Mouse (Mus musculus): ENCODE measurements around the gene Ptprn2. TPM values are rescaled to one million over a fixed set of nuclear protein-coding genes. Genes with fewer than 3 reads are reported as not detected.

Gene Ptprn2
- polyA plus RNA-seq, 1 experiment, result 1.2 TPM

- Histone ChIP-seq H3K4me3 (ENCODE audit: control insufficient read depth, insufficient read depth, low read length) (no peak overlapping the region), H3K27ac (ENCODE audit: control insufficient read depth, insufficient read depth, low read length) (no peak overlapping the region), H3K36me3 (ENCODE audit: control insufficient read depth, insufficient read depth, low read length) (no peaks in the 10 kb centered on the region), H3K27me3 (ENCODE audit: control insufficient read depth, insufficient read depth, low read length) (no peaks in the 10 kb centered on the region), H3K4me1 (replicated peaks; ENCODE audit: control insufficient read depth, insufficient read depth, low read length) (no peaks in the 10 kb centered on the region; the same call in 1 of the 2 replicates)
- TF ChIP-seq POLR2A (IDR thresholded peaks at IDR 0.05; ENCODE audit: control insufficient read depth, extremely low read depth, insufficient read depth, low read length, poor library complexity) (no peak), CTCF (IDR thresholded peaks at IDR 0.05; ENCODE audit: borderline replicate concordance, control insufficient read depth, extremely low read depth, insufficient read depth, low read length, poor library complexity) (no peak)
- no peak for DNase-seq
- 92% methylated on average over 20 of the region's 20 CpGs for WGBS
Observed at GRCm38 (mm10) chr12:117257205-117257920, 771.8 kb downstream of the Ptprn2 start.

- Histone ChIP-seq H3K27me3 (ENCODE audit: control insufficient read depth, insufficient read depth, low read length) (no peaks in the 10 kb centered on the region), H3K36me3 (ENCODE audit: control insufficient read depth, insufficient read depth, low read length) (no peaks in the 10 kb centered on the region), H3K27ac (ENCODE audit: control insufficient read depth, insufficient read depth, low read length) (no peak overlapping the region), H3K4me1 (replicated peaks; ENCODE audit: control insufficient read depth, insufficient read depth, low read length) (no peaks in the 10 kb centered on the region; the same call in 1 of the 2 replicates), H3K4me3 (ENCODE audit: control insufficient read depth, insufficient read depth, low read length) (no peak overlapping the region)
- TF ChIP-seq POLR2A (IDR thresholded peaks at IDR 0.05; ENCODE audit: control insufficient read depth, extremely low read depth, insufficient read depth, low read length, poor library complexity), result no peak
- TF ChIP-seq CTCF (IDR thresholded peaks at IDR 0.05; ENCODE audit: borderline replicate concordance, control insufficient read depth, extremely low read depth, insufficient read depth, low read length, poor library complexity), result no peak
- WGBS, result 95% methylated on average over 12 of the region's 12 CpGs
- no peak for DNase-seq
Observed at GRCm38 (mm10) chr12:117257921-117258497, 772.5 kb downstream of the Ptprn2 start.

- TF ChIP-seq CTCF (IDR thresholded peaks at IDR 0.05; ENCODE audit: borderline replicate concordance, control insufficient read depth, extremely low read depth, insufficient read depth, low read length, poor library complexity) (no peak), POLR2A (IDR thresholded peaks at IDR 0.05; ENCODE audit: control insufficient read depth, extremely low read depth, insufficient read depth, low read length, poor library complexity) (no peak)
- Histone ChIP-seq H3K36me3 (ENCODE audit: control insufficient read depth, insufficient read depth, low read length) (no peaks in the 10 kb centered on the region), H3K4me1 (replicated peaks; ENCODE audit: control insufficient read depth, insufficient read depth, low read length) (no peaks in the 10 kb centered on the region), H3K27me3 (ENCODE audit: control insufficient read depth, insufficient read depth, low read length) (no peaks in the 10 kb centered on the region), H3K4me3 (ENCODE audit: control insufficient read depth, insufficient read depth, low read length) (no peak overlapping the region), H3K27ac (ENCODE audit: control insufficient read depth, insufficient read depth, low read length) (no peak overlapping the region)
- 85% methylated on average over 6 of the region's 6 CpGs for WGBS
- DNase-seq, result no peak
Observed at GRCm38 (mm10) chr12:117260391-117261164, 775.1 kb downstream of the Ptprn2 start.

GRCm38 (mm10) chr12:117261165-117261440 lies 775.6 kb downstream of the Ptprn2 start:
- no peaks in the 10 kb centered on the region for H3K36me3 ChIP-seq (ENCODE audit: control insufficient read depth, insufficient read depth, low read length)
- no peaks in the 10 kb centered on the region for H3K4me1 ChIP-seq (replicated peaks; ENCODE audit: control insufficient read depth, insufficient read depth, low read length)
- 88% methylated on average over 3 of the region's 3 CpGs for WGBS
- H3K27me3 ChIP-seq (ENCODE audit: control insufficient read depth, insufficient read depth, low read length), result no peaks in the 10 kb centered on the region
- H3K27ac ChIP-seq (ENCODE audit: control insufficient read depth, insufficient read depth, low read length), result no peak overlapping the region
- no peak for DNase-seq
- no peak for TF ChIP-seq POLR2A (IDR thresholded peaks at IDR 0.05; ENCODE audit: control insufficient read depth, extremely low read depth, insufficient read depth, low read length, poor library complexity)
- no peak for TF ChIP-seq CTCF (IDR thresholded peaks at IDR 0.05; ENCODE audit: borderline replicate concordance, control insufficient read depth, extremely low read depth, insufficient read depth, low read length, poor library complexity)
- H3K4me3 ChIP-seq (ENCODE audit: control insufficient read depth, insufficient read depth, low read length), result no peak overlapping the region

- Histone ChIP-seq H3K4me3 (ENCODE audit: control insufficient read depth, insufficient read depth, low read length) (no peak overlapping the region), H3K27me3 (ENCODE audit: control insufficient read depth, insufficient read depth, low read length) (no peaks in the 10 kb centered on the region), H3K27ac (ENCODE audit: control insufficient read depth, insufficient read depth, low read length) (no peak overlapping the region), H3K36me3 (ENCODE audit: control insufficient read depth, insufficient read depth, low read length) (no peaks in the 10 kb centered on the region), H3K4me1 (replicated peaks; ENCODE audit: control insufficient read depth, insufficient read depth, low read length) (no peaks in the 10 kb centered on the region)
- DNase-seq, result no peak
- 91% methylated on average over 2 of the region's 2 CpGs for WGBS
- TF ChIP-seq CTCF (IDR thresholded peaks at IDR 0.05; ENCODE audit: borderline replicate concordance, control insufficient read depth, extremely low read depth, insufficient read depth, low read length, poor library complexity), result no peak
- TF ChIP-seq POLR2A (IDR thresholded peaks at IDR 0.05; ENCODE audit: control insufficient read depth, extremely low read depth, insufficient read depth, low read length, poor library complexity), result no peak
Observed at GRCm38 (mm10) chr12:117262003-117262402, 776.5 kb downstream of the Ptprn2 start.

GRCm38 (mm10) chr12:117263081-117263480 lies 777.6 kb downstream of the Ptprn2 start:
- no peak overlapping the region for H3K27ac ChIP-seq (ENCODE audit: control insufficient read depth, insufficient read depth, low read length)
- H3K4me1 ChIP-seq (replicated peaks; ENCODE audit: control insufficient read depth, insufficient read depth, low read length), result no peaks in the 10 kb centered on the region
- 77% methylated on average over 2 of the region's 2 CpGs for WGBS
- no peak overlapping the region for H3K4me3 ChIP-seq (ENCODE audit: control insufficient read depth, insufficient read depth, low read length)
- no peaks in the 10 kb centered on the region for H3K27me3 ChIP-seq (ENCODE audit: control insufficient read depth, insufficient read depth, low read length)
- H3K36me3 ChIP-seq (ENCODE audit: control insufficient read depth, insufficient read depth, low read length), result no peaks in the 10 kb centered on the region
- TF ChIP-seq POLR2A (IDR thresholded peaks at IDR 0.05; ENCODE audit: control insufficient read depth, extremely low read depth, insufficient read depth, low read length, poor library complexity) (no peak), CTCF (IDR thresholded peaks at IDR 0.05; ENCODE audit: borderline replicate concordance, control insufficient read depth, extremely low read depth, insufficient read depth, low read length, poor library complexity) (no peak)
- DNase-seq, result no peak
